Mouse (Mus musculus): Measurements from ENCODE around the gene Mrpl21.
A peak's percentile ranks its signal among the peaks of the same experiment; 100 is the strongest.

Mrpl21 gene

GRCm38 (mm10) chr19:3282572-3283467, at the start of gene Mrpl21, which contains the start of gene Ighmbp2:
Gene Mrpl21 (plus strand): TSS chr19:3282901.
Gene Ighmbp2 (minus strand): TSS chr19:3283017.
- DNase-seq (ENCODE audit: low read depth, low spot score), result peak; percentile 84
- H3K36me3 ChIP-seq (ENCODE audit: control insufficient read depth, insufficient read depth, low read length, poor library complexity, severe bottlenecking), result no peaks in the 10 kb centered on the region; the same call in none of the 2 replicates
- H3K27me3 ChIP-seq (ENCODE audit: control insufficient read depth, insufficient read depth, low read length, poor library complexity, severe bottlenecking), result no peaks in the 10 kb centered on the region

- H3K27me3 ChIP-seq (ENCODE audit: control insufficient read depth, insufficient read depth, low read length, poor library complexity, severe bottlenecking), result no peaks in the 10 kb centered on the region
- H3K36me3 ChIP-seq (ENCODE audit: control insufficient read depth, insufficient read depth, low read length, poor library complexity, severe bottlenecking), result peaks cover 4% of the 10 kb centered on the region
- DNase-seq (ENCODE audit: low read depth, low spot score), result no peak
Measured at GRCm38 (mm10) chr19:3260016-3260415, 22.7 kb upstream of the Mrpl21 start.

- DNase-seq (ENCODE audit: low read depth, low spot score), result no peak
- Histone ChIP-seq H3K27me3 (ENCODE audit: control insufficient read depth, insufficient read depth, low read length, poor library complexity, severe bottlenecking) (no peaks in the 10 kb centered on the region), H3K36me3 (ENCODE audit: control insufficient read depth, insufficient read depth, low read length, poor library complexity, severe bottlenecking) (peaks cover 4% of the 10 kb centered on the region)
Measured at GRCm38 (mm10) chr19:3260591-3260990, 22.1 kb upstream of the Mrpl21 start.

- peaks cover 4% of the 10 kb centered on the region for H3K36me3 ChIP-seq (ENCODE audit: control insufficient read depth, insufficient read depth, low read length, poor library complexity, severe bottlenecking)
- H3K27me3 ChIP-seq (ENCODE audit: control insufficient read depth, insufficient read depth, low read length, poor library complexity, severe bottlenecking), result no peaks in the 10 kb centered on the region
- no peak for DNase-seq (ENCODE audit: low read depth, low spot score)
Measured at GRCm38 (mm10) chr19:3261336-3261735, 21.4 kb upstream of the Mrpl21 start.

- H3K36me3 ChIP-seq (ENCODE audit: control insufficient read depth, insufficient read depth, low read length, poor library complexity, severe bottlenecking), result peaks cover 4% of the 10 kb centered on the region
- DNase-seq (ENCODE audit: low read depth, low spot score), result peak; percentile 0
- no peaks in the 10 kb centered on the region for H3K27me3 ChIP-seq (ENCODE audit: control insufficient read depth, insufficient read depth, low read length, poor library complexity, severe bottlenecking)
Measured at GRCm38 (mm10) chr19:3261764-3262525, 20.8 kb upstream of the Mrpl21 start.

- Histone ChIP-seq H3K27me3 (ENCODE audit: control insufficient read depth, insufficient read depth, low read length, poor library complexity, severe bottlenecking) (no peaks in the 10 kb centered on the region), H3K36me3 (ENCODE audit: control insufficient read depth, insufficient read depth, low read length, poor library complexity, severe bottlenecking) (peaks cover 4% of the 10 kb centered on the region)
- no peak for DNase-seq (ENCODE audit: low read depth, low spot score)
Measured at GRCm38 (mm10) chr19:3264348-3264747, 18.4 kb upstream of the Mrpl21 start.

GRCm38 (mm10) chr19:3265180-3265579, 17.5 kb upstream of the Mrpl21 start:
- no peaks in the 10 kb centered on the region for H3K27me3 ChIP-seq (ENCODE audit: control insufficient read depth, insufficient read depth, low read length, poor library complexity, severe bottlenecking)
- DNase-seq (ENCODE audit: low read depth, low spot score), result no peak
- H3K36me3 ChIP-seq (ENCODE audit: control insufficient read depth, insufficient read depth, low read length, poor library complexity, severe bottlenecking), result peaks cover 4% of the 10 kb centered on the region

GRCm38 (mm10) chr19:3266136-3266535, 16.6 kb upstream of the Mrpl21 start:
- Histone ChIP-seq H3K36me3 (ENCODE audit: control insufficient read depth, insufficient read depth, low read length, poor library complexity, severe bottlenecking) (peaks cover 2% of the 10 kb centered on the region), H3K27me3 (ENCODE audit: control insufficient read depth, insufficient read depth, low read length, poor library complexity, severe bottlenecking) (no peaks in the 10 kb centered on the region)
- DNase-seq (ENCODE audit: low read depth, low spot score), result no peak

- Histone ChIP-seq H3K36me3 (ENCODE audit: control insufficient read depth, insufficient read depth, low read length, poor library complexity, severe bottlenecking) (no peaks in the 10 kb centered on the region; the same call in none of the 2 replicates), H3K27me3 (ENCODE audit: control insufficient read depth, insufficient read depth, low read length, poor library complexity, severe bottlenecking) (no peaks in the 10 kb centered on the region)
- no peak for DNase-seq (ENCODE audit: low read depth, low spot score)
Measured at GRCm38 (mm10) chr19:3266676-3267075, 16.0 kb upstream of the Mrpl21 start.

GRCm38 (mm10) chr19:3267340-3267739, 15.4 kb upstream of the Mrpl21 start:
- no peaks in the 10 kb centered on the region for H3K27me3 ChIP-seq (ENCODE audit: control insufficient read depth, insufficient read depth, low read length, poor library complexity, severe bottlenecking)
- H3K36me3 ChIP-seq (ENCODE audit: control insufficient read depth, insufficient read depth, low read length, poor library complexity, severe bottlenecking), result no peaks in the 10 kb centered on the region; the same call in none of the 2 replicates
- DNase-seq (ENCODE audit: low read depth, low spot score), result no peak

GRCm38 (mm10) chr19:3268218-3268980, 14.3 kb upstream of the Mrpl21 start:
- Histone ChIP-seq H3K27me3 (ENCODE audit: control insufficient read depth, insufficient read depth, low read length, poor library complexity, severe bottlenecking) (no peaks in the 10 kb centered on the region), H3K36me3 (ENCODE audit: control insufficient read depth, insufficient read depth, low read length, poor library complexity, severe bottlenecking) (no peaks in the 10 kb centered on the region; the same call in none of the 2 replicates)
- no peak for DNase-seq (ENCODE audit: low read depth, low spot score)

- DNase-seq (ENCODE audit: low read depth, low spot score), result no peak
- no peaks in the 10 kb centered on the region for H3K27me3 ChIP-seq (ENCODE audit: control insufficient read depth, insufficient read depth, low read length, poor library complexity, severe bottlenecking)
Measured at GRCm38 (mm10) chr19:3269279-3269678, 13.4 kb upstream of the Mrpl21 start.

GRCm38 (mm10) chr19:3269803-3270202, 12.9 kb upstream of the Mrpl21 start:
- DNase-seq (ENCODE audit: low read depth, low spot score), result no peak
- H3K27me3 ChIP-seq (ENCODE audit: control insufficient read depth, insufficient read depth, low read length, poor library complexity, severe bottlenecking), result no peaks in the 10 kb centered on the region

More at GRCm38 (mm10) chr19:3269279-3269678, 13.4 kb upstream of the Mrpl21 start:
- no peaks in the 10 kb centered on the region; the same call in none of the 2 replicates for H3K36me3 ChIP-seq (ENCODE audit: control insufficient read depth, insufficient read depth, low read length, poor library complexity, severe bottlenecking)

GRCm38 (mm10) chr19:3271366-3271765, 11.3 kb upstream of the Mrpl21 start:
- H3K27me3 ChIP-seq (ENCODE audit: control insufficient read depth, insufficient read depth, low read length, poor library complexity, severe bottlenecking), result no peaks in the 10 kb centered on the region
- no peak for DNase-seq (ENCODE audit: low read depth, low spot score)

More at GRCm38 (mm10) chr19:3269803-3270202, 12.9 kb upstream of the Mrpl21 start:
- H3K36me3 ChIP-seq (ENCODE audit: control insufficient read depth, insufficient read depth, low read length, poor library complexity, severe bottlenecking), result no peaks in the 10 kb centered on the region; the same call in 1 of the 2 replicates

More at GRCm38 (mm10) chr19:3271366-3271765, 11.3 kb upstream of the Mrpl21 start:
- H3K36me3 ChIP-seq (ENCODE audit: control insufficient read depth, insufficient read depth, low read length, poor library complexity, severe bottlenecking), result no peaks in the 10 kb centered on the region; the same call in 1 of the 2 replicates
